Mouse (Mus musculus) erythroblast, embryonic 14.5 days (primary cell): ENCODE results near the gene Atrnl1.

Experiments
- GATA1 ChIP-seq: IDR thresholded peaks from 2 replicates; pipeline ENCODE4 v1.6.1; 2012; ENCODE audit warnings: low read length, inconsistent platforms, mixed read lengths
- TAL1 ChIP-seq: IDR thresholded peaks from 3 replicates; pipeline ENCODE4 v1.6.1; 2012; ENCODE audit warnings: low read length, inconsistent platforms, mixed read lengths

DNA sequence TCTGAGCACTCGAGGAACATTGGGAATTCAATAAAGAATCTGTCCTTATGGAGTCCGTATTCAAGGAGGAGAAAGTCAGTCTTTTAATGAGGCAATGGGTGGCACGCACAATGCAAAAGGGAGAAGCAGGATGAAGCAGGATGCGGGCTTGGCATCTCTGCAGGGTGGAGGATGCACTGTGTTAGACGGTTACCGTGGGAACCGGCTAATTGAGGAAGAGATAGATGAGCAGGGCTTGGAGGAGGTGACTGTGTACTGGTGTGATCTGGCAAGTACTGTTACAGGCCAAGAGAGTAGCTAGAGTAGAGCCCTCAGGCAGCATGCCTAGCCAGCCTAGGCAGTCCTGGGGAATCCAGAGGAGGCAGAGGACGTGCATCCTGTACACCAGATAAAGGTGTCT lies 330.7 kb downstream of the Atrnl1 start:
- TF ChIP-seq TAL1 (no peak), GATA1 (no peak)
